ENCODE assay signal across 27 mouse cellular contexts in genomic region chr2:174708587-174708986, GRCm38 (mm10). TPM values are rescaled to one million over a fixed set of nuclear protein-coding genes. Genes with fewer than 3 reads are reported as not detected.
DNase-seq lines count a peak whose midpoint lies in the region; ATAC-seq and TF ChIP-seq lines count a peak whose summit lies in the region.
"Had no signal": no experiment of that assay in that cellular context is flagged by ENCODE, and none has a peak within 500 bp of the region (broad histone marks: within the 10 kb centered on the region; RNA-seq: fewer than 3 reads in every experiment).

No protein-coding gene starts in this region.

- no peaks in the 10 kb centered on the region for H3K36me3 ChIP-seq in intestine, postnatal 0 days (ENCODE audit: control insufficient read depth, insufficient read depth)
- H3K36me3 ChIP-seq in intestine, embryonic 15.5 days, result no peaks in the 10 kb centered on the region
- H3K36me3 ChIP-seq in midbrain, postnatal 0 days (ENCODE audit: insufficient read depth, low read length), result no peaks in the 10 kb centered on the region
- H3K36me3 ChIP-seq in midbrain, embryonic 10.5 days, result no peaks in the 10 kb centered on the region
- H3K36me3 ChIP-seq: embryonic facial prominence, embryonic 10.5 days; embryonic facial prominence, embryonic 15.5 days; liver, embryonic 12.5 days; midbrain, embryonic 15.5 days had no signal

- H3K27ac ChIP-seq in intestine, postnatal 0 days (ENCODE audit: low read depth, low read length), result no peak overlapping the region
- no peak overlapping the region for H3K27ac ChIP-seq in intestine, embryonic 15.5 days
- no peak overlapping the region for H3K27ac ChIP-seq in midbrain, postnatal 0 days (ENCODE audit: low read depth, low read length)
- H3K27ac ChIP-seq in midbrain, embryonic 10.5 days (replicated peaks), result no peak overlapping the region
- H3K27ac ChIP-seq: embryonic facial prominence, embryonic 10.5 days; embryonic facial prominence, embryonic 15.5 days; forebrain, embryonic 13.5 days; hindbrain, embryonic 14.5 days; liver, embryonic 12.5 days; macrophage; midbrain, embryonic 15.5 days had no signal

- no peak overlapping the region for H3K4me2 ChIP-seq in intestine, postnatal 0 days (replicated peaks; ENCODE audit: low read depth)
- no peak overlapping the region for H3K4me2 ChIP-seq in intestine, embryonic 15.5 days (replicated peaks)
- no peak overlapping the region for H3K4me2 ChIP-seq in midbrain, postnatal 0 days (ENCODE audit: low read depth, low read length, poor library complexity, severe bottlenecking)
- H3K4me2 ChIP-seq: embryonic facial prominence, embryonic 15.5 days; forebrain, embryonic 13.5 days; heart, embryonic 11.5 days; hindbrain, embryonic 14.5 days; liver, embryonic 12.5 days; midbrain, embryonic 15.5 days had no signal

- no peak for ATAC-seq in CD4-positive, CD25-positive, alpha-beta regulatory T cell, adult 4 months
- ATAC-seq in intestine, postnatal 0 days, result no peak
- no peak for ATAC-seq in intestine, embryonic 15.5 days
- no peak for ATAC-seq in midbrain, postnatal 0 days (ENCODE audit: low FRiP score)
- ATAC-seq: forebrain, embryonic 13.5 days; inflammation-experienced regulatory T-cells, adult 6 months; liver, embryonic 12.5 days; liver, postnatal 0 days; midbrain, embryonic 15.5 days had no signal

- H3K4me1 ChIP-seq in intestine, postnatal 0 days (replicated peaks; ENCODE audit: control insufficient read depth, insufficient read depth, low read length), result no peaks in the 10 kb centered on the region
- H3K4me1 ChIP-seq in intestine, embryonic 15.5 days (replicated peaks), result no peaks in the 10 kb centered on the region
- no peaks in the 10 kb centered on the region for H3K4me1 ChIP-seq in midbrain, postnatal 0 days (ENCODE audit: insufficient read depth, low read length)
- H3K4me1 ChIP-seq in midbrain, embryonic 10.5 days, result no peaks in the 10 kb centered on the region
- H3K4me1 ChIP-seq: embryonic facial prominence, embryonic 15.5 days; forebrain, embryonic 13.5 days; liver, embryonic 12.5 days; midbrain, embryonic 15.5 days had no signal

- H3K4me3 ChIP-seq in intestine, postnatal 0 days (ENCODE audit: low read depth, low read length), result no peak overlapping the region
- no peak overlapping the region for H3K4me3 ChIP-seq in intestine, embryonic 15.5 days (replicated peaks)
- H3K4me3 ChIP-seq in midbrain, postnatal 0 days (ENCODE audit: low read depth, low read length), result no peak overlapping the region
- no peak overlapping the region for H3K4me3 ChIP-seq in midbrain, embryonic 10.5 days
- H3K4me3 ChIP-seq: embryonic facial prominence, embryonic 10.5 days; embryonic facial prominence, embryonic 15.5 days; forebrain, embryonic 13.5 days; liver, embryonic 12.5 days; midbrain, embryonic 15.5 days had no signal

- 0 out of 2 replicates have a peak, but pooled peaks have one; percentile 9 for TF ChIP-seq CTCF in intestine, postnatal 0 days (IDR thresholded peaks at IDR 0.05; ENCODE audit: low read depth)
- peak; percentile 9; the same call in 1 of the 2 replicates for TF ChIP-seq CTCF in midbrain, postnatal 0 days (IDR thresholded peaks at IDR 0.05)

- H3K9me3 ChIP-seq in intestine, postnatal 0 days (ENCODE audit: control insufficient read depth), result no peaks in the 10 kb centered on the region
- no peaks in the 10 kb centered on the region for H3K9me3 ChIP-seq in intestine, embryonic 15.5 days
- no peaks in the 10 kb centered on the region for H3K9me3 ChIP-seq in midbrain, postnatal 0 days (ENCODE audit: low read length)
- no peaks in the 10 kb centered on the region for H3K9me3 ChIP-seq in midbrain, embryonic 10.5 days (replicated peaks)
- H3K9me3 ChIP-seq: embryonic facial prominence, embryonic 10.5 days; embryonic facial prominence, embryonic 15.5 days; forebrain, embryonic 13.5 days; liver, embryonic 12.5 days; midbrain, embryonic 15.5 days had no signal

- 80% methylated on average over 4 of the region's 4 CpGs for WGBS in intestine, postnatal 0 days
- 84% methylated on average over 4 of the region's 4 CpGs for WGBS in intestine, embryonic 15.5 days
- 56% methylated on average over 4 of the region's 4 CpGs for WGBS in midbrain, postnatal 0 days
- WGBS in midbrain, embryonic 10.5 days, result 81% methylated on average over 4 of the region's 4 CpGs

- no peak overlapping the region for H3K9ac ChIP-seq in intestine, postnatal 0 days (ENCODE audit: low read depth, low read length)
- no peak overlapping the region for H3K9ac ChIP-seq in intestine, embryonic 15.5 days
- no peak overlapping the region for H3K9ac ChIP-seq in midbrain, postnatal 0 days (replicated peaks; ENCODE audit: low read length, poor library complexity, severe bottlenecking)
- H3K9ac ChIP-seq: embryonic facial prominence, embryonic 15.5 days; forebrain, embryonic 13.5 days; hindbrain, embryonic 14.5 days; liver, embryonic 12.5 days; liver, postnatal 0 days; midbrain, embryonic 15.5 days had no signal

- peak; percentile 10 for DNase-seq in CD4-positive, CD25-positive, alpha-beta regulatory T cell, adult 2 months (ENCODE audit: low read depth, low spot score)
- no peak for DNase-seq in midbrain, postnatal 0 days (ENCODE audit: low spot score)
- DNase-seq in midbrain, embryonic 10.5 days (ENCODE audit: low spot score), result no peak
- DNase-seq in urinary bladder, adult 2 months (ENCODE audit: low spot score), result no peak
- DNase-seq: adrenal gland, postnatal 14 days; cerebellum, adult 11 months; gastrocnemius, postnatal 25 days; heart, adult 18-20 months; heart, postnatal 36 days; kidney, adult 2 months; layer of hippocampus, adult 9-11 months; liver, postnatal 0 days; right cerebral cortex, postnatal 25 days; thymus, adult 18-20 months; thymus, postnatal 36 days had no signal

- H3K27me3 ChIP-seq in intestine, postnatal 0 days (replicated peaks; ENCODE audit: control insufficient read depth, insufficient read depth, low read length), result no peaks in the 10 kb centered on the region
- H3K27me3 ChIP-seq in intestine, embryonic 15.5 days (replicated peaks), result no peaks in the 10 kb centered on the region
- no peaks in the 10 kb centered on the region for H3K27me3 ChIP-seq in midbrain, postnatal 0 days (ENCODE audit: insufficient read depth, low read length)
- H3K27me3 ChIP-seq in midbrain, embryonic 10.5 days (ENCODE audit: low read depth, poor library complexity, severe bottlenecking), result no peaks in the 10 kb centered on the region
- H3K27me3 ChIP-seq: embryonic facial prominence, embryonic 15.5 days; forebrain, embryonic 13.5 days; liver, embryonic 12.5 days; midbrain, embryonic 15.5 days had no signal

RNA-seq across cellular contexts. Expression of gene Edn3, which starts 51.8 kb away (rescaled TPM):
- not detected for polyA plus RNA-seq in CD4-positive, CD25-positive, alpha-beta regulatory T cell, adult 4 months (2017; shearing (Covaris generic))
- 5.1 and 5.4 TPM in 2 replicates for polyA plus RNA-seq in intestine, postnatal 0 days (2015; fragmentation: Nextera tagmentation; extraction: Ambion mirVana)
- 14.7 and 15.3 TPM in 2 replicates for polyA plus RNA-seq in intestine, embryonic 15.5 days (2015; fragmentation: Nextera tagmentation; extraction: Ambion mirVana)
- total RNA-seq in midbrain, postnatal 0 days (2014; rRNA removed), result 5.4 and 6.0 TPM in 2 replicates
- 6.1 and 8.3 TPM in 2 replicates for polyA plus RNA-seq in midbrain, postnatal 0 days (2015; fragmentation: Nextera tagmentation; extraction: Ambion mirVana)
- 8.4 and 9.6 TPM in 2 replicates for polyA plus RNA-seq in midbrain, embryonic 10.5 days (2016; fragmentation: Nextera tagmentation; extraction: Ambion mirVana)
- 3.5 and 5.4 TPM in 2 replicates for polyA plus RNA-seq in urinary bladder, adult 2 months (2012; rRNA removed)
- polyA plus RNA-seq: inflammation-experienced regulatory T-cells, adult 6 months; macrophage had no signal
